Mouse (Mus musculus): ENCODE measurements at regions not wholly inside any gene's neighbourhood (a gene's known extent, or its start where the extent isn't known, plus 50 kb on each side); places are given as distances from the start of the nearest gene placed in this dataset.
"Not testable (repeated sequence)": the region's sequence is repeated elsewhere in the genome, so short reads cannot be mapped to it uniquely, and the experiment has no call there.

DNA sequence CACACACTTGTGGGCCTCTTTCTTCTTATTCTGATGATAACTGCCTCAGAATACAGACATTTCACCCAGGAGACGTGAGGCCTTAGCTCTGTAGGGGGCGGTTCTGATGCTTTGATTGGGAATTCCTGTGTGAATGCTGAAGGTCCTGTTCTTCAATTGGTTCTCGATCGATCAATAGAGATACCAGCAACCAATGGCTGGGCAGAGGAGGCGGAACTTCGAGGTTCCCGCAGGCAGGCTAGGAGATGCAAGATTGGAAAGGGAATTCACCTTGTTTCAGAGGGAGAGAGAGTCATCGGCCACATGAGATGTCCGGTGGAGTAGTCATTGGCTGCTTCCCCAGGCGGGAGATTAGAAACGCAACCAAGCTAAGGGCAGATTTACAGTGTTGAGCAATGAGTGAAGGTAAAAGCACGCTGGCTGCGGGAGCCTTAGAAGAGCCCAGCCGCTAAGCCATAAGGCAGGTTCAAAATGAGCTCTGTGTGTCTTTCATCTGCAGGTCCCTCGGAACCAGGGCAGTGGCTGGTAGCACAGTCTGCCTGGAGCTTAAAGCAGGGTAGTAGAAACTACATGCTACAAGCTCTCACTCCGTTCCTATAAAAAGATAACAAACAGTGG lies 83.5 kb upstream of the Xcl1 start:
- ATAC-seq (replicated peaks; ENCODE audit: low FRiP score, poor library complexity, severe bottlenecking): no peak

DNA sequence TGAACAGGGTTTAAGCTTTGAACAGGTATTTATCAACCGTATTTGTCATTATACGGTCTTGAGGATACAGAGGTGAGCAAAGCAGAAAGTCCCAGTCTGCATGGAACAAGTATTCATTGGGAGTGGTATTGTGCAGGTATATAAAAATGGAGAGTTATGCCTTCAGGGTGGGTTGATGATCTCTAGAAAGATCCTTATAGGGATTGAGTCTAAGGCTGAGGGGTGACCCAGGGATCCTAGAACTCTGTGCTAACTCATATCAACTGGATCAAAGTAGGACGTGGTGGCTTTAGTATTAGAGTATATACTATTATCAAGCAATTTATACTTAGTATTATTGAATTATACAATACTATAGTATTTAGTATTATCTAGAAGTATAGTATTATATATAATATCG lies 82.9 kb upstream of the Xcl1 start:
- no peak for ATAC-seq (replicated peaks; ENCODE audit: low FRiP score, poor library complexity, severe bottlenecking)

DNA sequence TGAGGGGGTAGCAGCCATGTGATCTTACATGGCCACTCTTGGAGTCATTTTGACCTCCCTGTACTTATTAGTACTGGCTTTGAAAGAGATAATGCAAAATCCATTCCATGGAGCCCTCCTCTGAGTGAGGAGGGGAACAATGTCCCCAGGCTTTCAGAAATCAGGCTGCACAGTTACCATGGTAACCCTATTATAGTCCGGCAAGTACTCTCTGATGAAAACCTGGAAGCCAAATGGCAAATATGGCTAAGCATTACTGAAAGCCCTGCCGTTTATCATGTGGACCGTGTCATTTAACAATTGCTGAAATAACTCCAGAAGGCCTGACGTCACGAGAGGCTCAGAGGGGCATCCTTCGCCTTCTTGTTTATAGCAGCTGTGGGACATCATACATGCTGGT lies 82.5 kb upstream of the Xcl1 start:
- ATAC-seq (replicated peaks; ENCODE audit: low FRiP score, poor library complexity, severe bottlenecking): no peak

DNA sequence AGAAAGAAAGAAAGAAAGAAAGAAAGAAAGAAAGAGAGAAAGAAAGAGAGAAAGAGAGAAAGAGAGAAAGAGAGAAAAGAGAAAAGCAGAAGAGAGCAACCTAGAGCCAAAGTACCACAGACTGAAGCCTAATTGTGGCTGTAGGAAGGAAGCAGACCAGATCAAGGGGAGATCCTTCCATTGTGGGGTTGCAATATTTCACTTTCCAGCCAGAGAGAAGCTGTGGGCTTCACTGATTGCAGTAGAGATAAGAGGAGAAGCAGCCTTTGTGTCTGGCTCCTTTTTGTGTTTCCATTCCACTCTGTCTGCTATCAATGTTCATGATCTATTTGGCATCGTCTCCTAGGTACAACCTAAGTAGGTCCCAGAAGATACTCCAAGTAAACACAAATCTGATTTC lies 79.0 kb upstream of the Xcl1 start:
- no peak for ATAC-seq (replicated peaks; ENCODE audit: low FRiP score, poor library complexity, severe bottlenecking)

DNA sequence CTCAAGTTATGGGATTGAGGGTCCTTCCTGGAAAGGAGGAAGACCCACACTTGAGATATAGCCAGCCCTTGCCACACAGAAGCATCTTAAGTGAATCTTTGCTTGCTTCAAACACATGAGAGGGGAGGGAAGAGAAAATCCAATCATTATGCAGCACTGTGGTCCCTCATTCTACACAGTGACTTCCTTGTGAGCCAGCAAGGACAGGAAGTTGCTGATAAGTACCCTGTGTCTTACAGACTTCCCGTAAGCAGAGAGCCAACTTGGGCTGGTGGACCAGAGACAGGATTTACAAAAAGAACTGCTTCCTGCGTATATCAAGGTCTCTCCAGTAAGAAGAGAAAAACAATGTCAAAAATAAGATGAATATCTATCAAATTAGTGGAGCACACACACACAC lies 78.1 kb upstream of the Xcl1 start:
- no peak for ATAC-seq (replicated peaks; ENCODE audit: low FRiP score, poor library complexity, severe bottlenecking)

DNA sequence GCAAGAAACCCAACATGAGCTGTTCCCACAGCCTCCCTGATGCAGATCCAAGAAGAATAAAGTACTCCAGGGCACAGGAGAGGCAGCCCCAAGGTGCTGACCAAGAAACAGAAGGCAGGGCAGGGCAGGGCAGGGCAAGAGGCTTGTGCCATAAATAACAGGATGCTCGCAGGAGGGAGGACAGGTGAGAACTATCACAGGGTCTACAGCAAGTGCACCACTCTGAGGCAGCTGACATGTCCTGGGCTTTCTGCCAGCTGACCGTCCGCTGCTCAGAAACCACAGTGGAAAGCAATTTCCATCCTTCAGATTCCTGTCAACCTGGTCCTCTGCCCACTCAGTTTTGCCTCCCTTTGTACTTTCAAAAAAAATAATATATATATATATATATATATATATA lies 77.0 kb upstream of the Xcl1 start:
- no peak for ATAC-seq (replicated peaks; ENCODE audit: low FRiP score, poor library complexity, severe bottlenecking)

DNA sequence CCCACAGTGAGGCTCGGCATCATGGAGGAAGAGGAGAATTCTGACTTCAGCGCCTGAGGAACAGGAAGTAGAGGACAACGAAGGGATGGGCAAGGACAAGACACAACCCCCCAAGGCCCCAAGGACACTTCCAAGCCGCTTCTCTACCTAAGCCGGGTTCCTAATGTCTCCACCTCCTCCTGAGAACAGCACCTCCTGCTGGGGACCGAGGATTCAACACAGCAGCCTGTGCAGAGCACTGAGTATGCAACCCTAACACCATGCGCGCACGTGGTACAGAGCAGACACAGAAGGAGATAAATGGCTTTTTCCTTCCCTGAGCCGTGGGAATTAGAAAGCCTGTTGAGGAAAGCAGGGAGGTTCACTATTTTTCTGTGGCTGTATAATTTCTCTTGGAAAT lies 64.2 kb upstream of the Xcl1 start:
- no peak for ATAC-seq (replicated peaks; ENCODE audit: low FRiP score, poor library complexity, severe bottlenecking)

DNA sequence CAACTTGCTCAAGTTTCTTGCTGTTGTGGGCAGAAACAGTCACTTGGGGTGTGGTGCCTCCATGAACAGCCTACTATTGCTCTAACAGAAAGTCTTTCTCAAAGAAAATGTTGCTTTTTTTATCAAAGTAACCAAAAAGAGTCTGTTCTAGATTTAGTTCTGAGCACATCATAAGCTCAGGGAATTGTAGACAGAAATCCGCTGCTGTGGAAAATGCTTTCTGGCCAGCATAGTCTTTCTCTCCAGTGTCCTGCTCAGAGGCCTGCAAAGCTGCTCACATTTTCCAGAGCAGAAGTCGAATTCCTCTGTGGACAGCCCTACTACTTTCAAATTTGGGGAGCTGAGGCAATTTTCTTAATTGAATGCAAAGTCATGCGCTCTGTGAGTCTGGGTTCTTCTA lies 63.3 kb upstream of the Xcl1 start:
- ATAC-seq (replicated peaks; ENCODE audit: low FRiP score, poor library complexity, severe bottlenecking): no peak

DNA sequence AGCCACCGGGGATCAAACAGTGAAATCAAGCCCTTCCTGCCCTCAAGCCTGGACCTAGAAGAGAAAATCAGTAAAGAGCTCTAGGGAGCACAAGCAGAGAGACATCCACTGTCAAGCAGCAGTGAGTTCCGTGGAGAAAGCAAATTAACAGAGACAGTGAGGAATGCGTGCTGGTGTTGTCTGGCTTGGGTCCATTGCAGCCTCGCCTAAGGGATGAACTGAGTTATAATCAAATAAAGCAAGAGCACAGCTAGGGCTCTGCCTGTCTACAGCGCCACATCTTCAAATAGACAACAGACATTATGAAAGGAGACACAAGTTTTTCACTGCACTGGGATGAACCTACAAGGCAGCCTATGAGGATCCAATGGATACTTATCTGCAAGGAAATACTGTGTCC lies 62.3 kb upstream of the Xcl1 start:
- ATAC-seq (replicated peaks; ENCODE audit: low FRiP score, poor library complexity, severe bottlenecking): 0 out of 2 replicates have a peak, but pooled peaks have one; percentile 30

DNA sequence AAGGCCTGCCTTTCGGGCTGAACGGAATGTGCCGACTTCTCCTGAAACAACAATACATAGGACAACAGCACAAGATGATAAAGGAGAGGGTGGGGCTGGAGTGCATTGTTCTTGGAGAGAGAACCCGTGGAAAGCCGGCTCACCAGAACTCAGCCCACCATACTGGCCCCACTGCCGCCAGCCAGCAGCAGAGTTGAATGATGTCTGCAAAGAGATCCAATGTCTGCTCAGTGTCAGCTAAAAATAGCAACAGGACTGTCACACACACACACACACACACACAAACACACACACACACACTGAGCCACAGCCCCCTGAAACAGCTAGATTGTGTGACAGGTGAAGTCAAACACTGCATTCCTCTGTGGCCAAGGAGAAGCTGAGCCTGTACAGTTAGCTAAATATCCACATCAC lies 58.9 kb upstream of the Xcl1 start:
- ATAC-seq (replicated peaks; ENCODE audit: low FRiP score, poor library complexity, severe bottlenecking): no peak

DNA sequence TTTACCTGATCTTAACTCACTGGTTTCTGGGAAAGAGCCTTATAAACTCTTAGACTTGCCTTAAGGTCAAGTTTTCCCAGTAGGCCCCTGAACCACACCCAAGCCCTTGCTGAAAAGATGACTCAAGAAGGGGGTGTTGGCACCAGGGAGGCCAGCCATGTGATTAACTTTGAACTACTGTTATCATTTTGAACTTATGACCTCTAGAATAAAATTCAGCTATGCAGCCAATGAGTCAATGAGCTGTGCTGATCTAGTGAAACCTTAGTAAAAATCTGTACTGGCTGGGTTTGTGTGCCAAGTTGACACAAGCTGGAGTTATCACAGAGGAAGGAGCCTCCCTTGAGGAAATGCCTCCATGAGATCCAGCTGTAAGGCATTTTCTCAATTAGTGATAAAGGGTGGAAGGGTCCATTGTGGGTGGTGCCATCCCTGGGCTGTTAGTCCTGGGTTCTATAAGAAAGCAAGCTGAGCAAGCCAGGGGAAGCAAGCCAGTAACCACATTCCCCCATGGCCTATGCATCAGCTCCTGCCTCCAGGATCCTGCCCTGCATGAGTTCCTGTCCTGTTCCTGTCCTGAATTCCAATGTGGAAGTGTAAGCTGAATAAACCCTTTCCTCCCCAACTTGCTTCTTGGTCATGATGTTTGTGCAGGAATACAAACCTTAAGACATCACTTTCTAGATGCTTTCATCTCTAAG lies 58.0 kb upstream of the Xcl1 start:
- not testable (repeated sequence) for ATAC-seq (replicated peaks; ENCODE audit: low FRiP score, poor library complexity, severe bottlenecking)

DNA sequence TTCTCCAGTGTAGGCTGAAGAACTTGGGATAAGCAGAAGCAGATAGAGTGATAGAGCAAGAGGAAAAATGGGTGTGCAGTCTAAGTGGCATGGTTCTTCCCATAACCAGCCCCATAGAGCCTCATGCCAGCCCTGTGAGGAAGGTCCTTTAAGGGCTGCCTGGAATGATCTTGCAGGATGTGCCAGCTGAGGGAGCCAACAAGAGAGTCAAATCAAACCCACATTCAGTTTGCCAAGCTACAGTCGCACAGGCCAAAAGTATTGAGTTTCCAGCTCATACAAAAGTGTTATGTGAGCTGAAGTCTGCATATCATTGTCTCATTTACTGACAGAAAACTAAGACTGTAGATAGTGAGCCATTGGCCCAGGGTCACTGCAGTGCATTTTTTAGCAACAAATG lies 53.7 kb upstream of the Xcl1 start:
- ATAC-seq (replicated peaks; ENCODE audit: low FRiP score, poor library complexity, severe bottlenecking): no peak

DNA sequence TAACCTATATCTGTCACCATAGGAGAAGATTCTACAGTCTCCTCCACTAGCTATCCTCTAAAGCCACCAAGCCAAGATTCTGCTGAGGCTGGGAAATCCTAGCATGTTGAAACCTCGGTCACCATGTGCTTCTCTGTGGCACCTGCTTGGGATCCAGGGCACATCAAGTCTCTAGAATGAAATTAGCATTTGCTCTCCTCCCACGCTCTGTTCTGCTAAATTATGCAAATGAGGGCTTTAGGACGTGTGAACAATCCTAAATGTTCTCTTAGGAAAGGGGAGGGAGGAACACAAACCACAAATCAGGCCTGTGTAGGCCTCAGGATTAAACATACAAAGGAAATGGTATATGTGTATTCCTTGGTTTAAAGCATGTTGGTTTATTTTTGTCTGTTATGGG lies 52.9 kb upstream of the Xcl1 start:
- no peak for ATAC-seq (replicated peaks; ENCODE audit: low FRiP score, poor library complexity, severe bottlenecking)

DNA sequence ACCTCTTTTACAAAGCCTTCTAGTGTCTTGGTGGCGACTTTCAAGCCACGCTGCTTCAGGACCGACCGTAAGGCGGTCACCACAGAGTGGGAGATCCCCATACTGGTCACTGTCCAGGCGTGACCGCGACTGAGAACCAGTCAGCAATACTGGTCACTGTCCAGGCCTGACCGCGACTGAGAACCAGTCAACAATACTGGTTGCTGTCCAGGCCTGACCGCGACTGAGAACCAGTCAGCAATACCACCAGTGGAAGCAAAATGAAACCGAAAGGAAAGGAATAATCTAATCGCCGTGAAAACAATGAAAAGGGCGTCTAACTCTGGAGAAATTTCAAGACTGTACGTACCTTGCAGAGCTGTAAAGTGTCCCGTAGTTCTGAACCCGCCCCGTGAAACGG lies 50.2 kb upstream of the Xcl1 start:
- not testable (repeated sequence) for ATAC-seq (replicated peaks; ENCODE audit: low FRiP score, poor library complexity, severe bottlenecking)

Measured in erythroid progenitor cell, adult 5-6 weeks (primary cell).